ENCODE assay signal across 9 mouse cellular contexts in the genomic region with DNA sequence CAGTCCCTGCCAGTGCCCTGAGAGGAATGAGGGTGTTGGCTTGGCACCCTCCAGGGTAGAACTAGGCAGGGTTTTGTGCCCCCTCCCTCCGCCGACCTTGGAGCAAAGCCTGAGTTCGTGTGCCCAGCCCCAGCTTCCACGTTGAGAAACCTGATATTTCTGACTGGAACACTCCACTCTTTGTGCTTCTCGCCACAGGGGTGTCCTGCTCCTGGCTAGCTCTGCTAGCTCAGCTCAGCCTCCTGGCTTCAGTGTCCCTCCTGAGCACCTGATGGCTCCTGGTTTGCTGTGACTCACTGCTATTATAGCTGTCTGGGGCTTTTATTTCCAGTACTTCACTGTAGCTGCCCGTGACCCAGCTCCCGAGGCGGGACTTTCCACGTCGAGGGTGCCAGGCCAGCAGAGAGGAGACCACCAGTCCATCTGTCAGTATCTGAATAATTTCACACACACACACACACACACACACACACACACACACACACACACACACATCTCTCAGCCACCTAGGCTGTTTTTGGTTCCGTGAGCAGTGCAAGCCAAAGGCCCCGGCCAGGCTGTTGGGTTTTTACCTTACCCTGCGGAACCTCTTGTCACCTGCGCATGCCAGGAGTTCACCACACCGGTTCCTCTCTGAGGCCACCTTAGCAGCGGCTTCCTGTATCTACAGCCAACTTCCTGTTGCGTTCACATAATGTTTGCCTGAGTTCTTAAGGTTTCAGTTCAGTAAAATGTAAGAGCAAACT.
DNase-seq lines count a peak whose midpoint lies in the region; ATAC-seq lines count a peak whose summit lies in the region.
"Had no signal": no experiment of that assay in that cellular context is flagged by ENCODE, and none has a peak within 500 bp of the region (broad histone marks: within the 10 kb centered on the region; RNA-seq: fewer than 3 reads in every experiment).

No protein-coding gene starts in this region.

- ATAC-seq in embryonic facial prominence, embryonic 11.5 days (replicated peaks; ENCODE audit: insufficient number of reproducible peaks, low FRiP score, low TSS enrichment, low read depth), result peak; percentile 76; the same call in 1 of the 2 replicates
- ATAC-seq in hindbrain, embryonic 11.5 days (ENCODE audit: low FRiP score), result 0 out of 2 replicates have a peak, but pooled peaks have one; percentile 47
- ATAC-seq in megakaryocyte, adult 5-6 weeks (ENCODE audit: poor library complexity, severe bottlenecking), result peak; percentile 85

- WGBS in embryonic facial prominence, embryonic 11.5 days, result 50% methylated on average over 17 of the region's 17 CpGs
- 57% methylated on average over 17 of the region's 17 CpGs for WGBS in hindbrain, embryonic 11.5 days

- no peak overlapping the region for H3K4me2 ChIP-seq in embryonic facial prominence, embryonic 11.5 days (ENCODE audit: low read depth, low read length)
- H3K4me2 ChIP-seq in hindbrain, embryonic 11.5 days (replicated peaks; ENCODE audit: low read depth, low read length), result no peak overlapping the region
- H3K4me2 ChIP-seq: neural tube, embryonic 12.5 days had no signal

- H3K4me1 ChIP-seq in embryonic facial prominence, embryonic 11.5 days (ENCODE audit: control insufficient read depth, insufficient read depth, low read length), result peaks cover 3% of the 10 kb centered on the region; the same call in 1 of the 2 replicates
- H3K4me1 ChIP-seq in hindbrain, embryonic 11.5 days (replicated peaks; ENCODE audit: control insufficient read depth, insufficient read depth, low read length), result peaks cover 4% of the 10 kb centered on the region; the same call in 1 of the 2 replicates

- no peaks in the 10 kb centered on the region for H3K36me3 ChIP-seq in embryonic facial prominence, embryonic 11.5 days (replicated peaks; ENCODE audit: control insufficient read depth, insufficient read depth, low read depth, low read length)
- no peaks in the 10 kb centered on the region for H3K36me3 ChIP-seq in hindbrain, embryonic 11.5 days (ENCODE audit: control insufficient read depth, insufficient read depth, low read length)
- H3K36me3 ChIP-seq: neural tube, embryonic 12.5 days had no signal

- H3K27ac ChIP-seq in embryonic facial prominence, embryonic 11.5 days (replicated peaks; ENCODE audit: low read depth, low read length), result peak overlapping the region; percentile 53
- no peak overlapping the region for H3K27ac ChIP-seq in hindbrain, embryonic 11.5 days (ENCODE audit: low read depth, low read length)
- H3K27ac ChIP-seq: neural tube, embryonic 12.5 days had no signal

- no peak overlapping the region for H3K4me3 ChIP-seq in embryonic facial prominence, embryonic 11.5 days (ENCODE audit: low read depth, low read length)
- H3K4me3 ChIP-seq in hindbrain, embryonic 11.5 days (ENCODE audit: low read depth, low read length), result no peak overlapping the region
- H3K4me3 ChIP-seq: neural tube, embryonic 12.5 days had no signal

- H3K9me3 ChIP-seq in embryonic facial prominence, embryonic 11.5 days (replicated peaks; ENCODE audit: control insufficient read depth, low read length), result no peaks in the 10 kb centered on the region
- no peaks in the 10 kb centered on the region for H3K9me3 ChIP-seq in hindbrain, embryonic 11.5 days (ENCODE audit: control insufficient read depth, low read length)
- H3K9me3 ChIP-seq: neural tube, embryonic 12.5 days had no signal

- no peaks in the 10 kb centered on the region for H3K27me3 ChIP-seq in embryonic facial prominence, embryonic 11.5 days (ENCODE audit: control insufficient read depth, insufficient read depth, low read length)
- H3K27me3 ChIP-seq in hindbrain, embryonic 11.5 days (ENCODE audit: control insufficient read depth, insufficient read depth, low read length), result no peaks in the 10 kb centered on the region
- H3K27me3 ChIP-seq: neural tube, embryonic 12.5 days had no signal

- peak; percentile 95 for DNase-seq in heart, adult 11 months
- DNase-seq in heart, postnatal 4 days, result no peak
- peak; percentile 68 for DNase-seq in MN1 (ENCODE audit: low spot score)
- peak; percentile 57 for DNase-seq in embryonic facial prominence, embryonic 11.5 days (ENCODE audit: low spot score)
- DNase-seq in hindbrain, embryonic 11.5 days (ENCODE audit: low spot score), result peak; percentile 19
- DNase-seq in thymus, postnatal 10 days (ENCODE audit: low spot score in 2 of 2), result peak; percentile 68
- DNase-seq in left cerebral cortex, adult 11 months (ENCODE audit: low spot score), result no peak

- H3K9ac ChIP-seq in embryonic facial prominence, embryonic 11.5 days (replicated peaks; ENCODE audit: low read length), result peak overlapping the region; percentile 29; the same call in 1 of the 2 replicates
- no peak overlapping the region for H3K9ac ChIP-seq in hindbrain, embryonic 11.5 days (ENCODE audit: low read depth, low read length)
- H3K9ac ChIP-seq: neural tube, embryonic 12.5 days had no signal

Comparison
In these comparisons a context has a peak if more than half of its experiments do, and no peak if none do; other contexts are left out.
1. DNase-seq: peak in heart, adult 11 months (single experiment), MN1 (single experiment), embryonic facial prominence, embryonic 11.5 days (single experiment), hindbrain, embryonic 11.5 days (single experiment) and thymus, postnatal 10 days (2 of 2); none in heart, postnatal 4 days (single experiment) and left cerebral cortex, adult 11 months (single experiment).
2. Peak in every context shown above with its lines, with median percentiles within 50 percentile points of each other: ATAC-seq.